Mouse (Mus musculus) midbrain, postnatal 0 days (tissue): ENCODE measurements around the gene Ormdl3. TPM values are rescaled to one million over a fixed set of nuclear protein-coding genes. Genes with fewer than 3 reads are reported as not detected.

Source experiments
- ATAC-seq: fragments of 200-750 bp; cut with Nextera tagmentation; 2 replicates; pipeline ENCODE4 v1.8.0; 2017; ENCODE audit warnings: moderate number of reproducible peaks, mild to moderate bottlenecking, moderate TSS enrichment, moderate library complexity; ENCODE audit not compliant: low FRiP score
- DNase-seq: peaks from one replicate; pipeline ENCODE4 v3.0.0-alpha.2; 2015; ENCODE audit warnings: low spot score
- H3K27ac ChIP-seq: fragments of 300-500 bp; sonication (generic); 2 replicates; pipeline ENCODE4 v1.5.1; 2014; ENCODE audit warnings: low read depth, mild to moderate bottlenecking, low read length, mixed read lengths
- H3K27me3 ChIP-seq: fragments of 300-500 bp; sonication (generic); 2 replicates; pipeline ENCODE4 v1.6.1; 2014; ENCODE audit warnings: low read length, control low read depth, mixed read lengths; ENCODE audit not compliant: insufficient read depth
- H3K36me3 ChIP-seq: fragments of 300-500 bp; sonication (generic); 2 replicates; pipeline ENCODE4 v1.6.1; 2014; ENCODE audit warnings: low read length, control low read depth, mixed read lengths; ENCODE audit not compliant: insufficient read depth
- H3K4me1 ChIP-seq: fragments of 300-500 bp; sonication (generic); 2 replicates; pipeline ENCODE4 v1.6.1; 2014; ENCODE audit warnings: mild to moderate bottlenecking, control low read depth, antibody characterized with exemption, low read length, mixed read lengths; ENCODE audit not compliant: insufficient read depth
- H3K4me2 ChIP-seq: fragments of 300-500 bp; sonication (generic); 2 replicates; pipeline ENCODE4 v1.6.1; 2014; ENCODE audit warnings: low read depth, mild to moderate bottlenecking, low read length, mixed read lengths; ENCODE audit not compliant: poor library complexity, severe bottlenecking
- H3K4me3 ChIP-seq: fragments of 300-500 bp; sonication (generic); 2 replicates; pipeline ENCODE4 v1.5.1; 2014; ENCODE audit warnings: low read depth, mild to moderate bottlenecking, low read length, moderate library complexity
- H3K9ac ChIP-seq: fragments of 300-500 bp; sonication (generic); replicated peaks from 2 replicates; pipeline ENCODE4 v1.6.1; 2014; ENCODE audit warnings: mild to moderate bottlenecking, low read length, moderate library complexity, mixed read lengths; ENCODE audit not compliant: poor library complexity, severe bottlenecking
- H3K9me3 ChIP-seq: fragments of 300-500 bp; sonication (generic); 2 replicates; pipeline ENCODE4 v1.6.1; 2016; ENCODE audit warnings: low read length, control low read depth
- CTCF ChIP-seq: IDR thresholded peaks from 2 replicates; pipeline ENCODE4 v1.5.1; 2016; ENCODE audit warnings: antibody characterized with exemption, mild to moderate bottlenecking
- WGBS: fragments of 180-500 bp; shearing (Covaris S2); extraction: QIAGEN DNeasy Blood & Tissue Kit; methylation state at CpG from one replicate; pipeline ENCODE4 v1.1.7; 2014; 5-methylcytosine and 5-hydroxymethylcytosine counted together
- polyA plus RNA-seq: library from polyadenylated mRNA; unstranded; fragments of >200 nt; fragmentation: Nextera tagmentation; extraction: Ambion mirVana; gene quantifications from 2 replicates; pipeline ENCODE4 v1.2.1, GENCODE M21; 2015
- total RNA-seq: library from RNA; depleted of rRNA; stranded (reverse); fragments of >200 nt; gene quantifications from 2 replicates; pipeline ENCODE4 v1.2.3, GENCODE M21; 2014

Gene Ormdl3
- total and polyA plus RNA-seq, 2 experiments from 2014 or later, result 111 to 115 TPM

- WGBS, result 20% methylated on average over 20 of the region's 20 CpGs
- Histone ChIP-seq H3K36me3 (no peaks in the 10 kb centered on the region), H3K27ac (no peak overlapping the region), H3K9ac (peak overlapping the region; percentile 74), H3K9me3 (no peaks in the 10 kb centered on the region), H3K4me2 (peak overlapping the region; percentile 82), H3K4me3 (peak overlapping the region; percentile 61), H3K4me1 (no peaks in the 10 kb centered on the region; the same call in 1 of the 2 replicates), H3K27me3 (peaks cover 36% of the 10 kb centered on the region)
- no peak for DNase-seq
- ATAC-seq, result no peak
- TF ChIP-seq CTCF, result no peak
Observed at GRCm38 (mm10) chr11:98550311-98550974, 36.7 kb downstream of the Ormdl3 start.

- Histone ChIP-seq H3K4me1 (no peaks in the 10 kb centered on the region; the same call in 1 of the 2 replicates), H3K27me3 (peaks cover 40% of the 10 kb centered on the region), H3K9me3 (no peaks in the 10 kb centered on the region), H3K36me3 (no peaks in the 10 kb centered on the region), H3K27ac (no peak overlapping the region), H3K4me3 (no peak overlapping the region), H3K9ac (no peak overlapping the region), H3K4me2 (no peak overlapping the region)
- ATAC-seq (no peak), DNase-seq (no peak)
- 0 out of 2 replicates have a peak, but pooled peaks have one; percentile 5 for TF ChIP-seq CTCF
- WGBS, result 63% methylated on average over 4 of the region's 4 CpGs
Observed at GRCm38 (mm10) chr11:98549363-98549762, 37.8 kb downstream of the Ormdl3 start.

DNA sequence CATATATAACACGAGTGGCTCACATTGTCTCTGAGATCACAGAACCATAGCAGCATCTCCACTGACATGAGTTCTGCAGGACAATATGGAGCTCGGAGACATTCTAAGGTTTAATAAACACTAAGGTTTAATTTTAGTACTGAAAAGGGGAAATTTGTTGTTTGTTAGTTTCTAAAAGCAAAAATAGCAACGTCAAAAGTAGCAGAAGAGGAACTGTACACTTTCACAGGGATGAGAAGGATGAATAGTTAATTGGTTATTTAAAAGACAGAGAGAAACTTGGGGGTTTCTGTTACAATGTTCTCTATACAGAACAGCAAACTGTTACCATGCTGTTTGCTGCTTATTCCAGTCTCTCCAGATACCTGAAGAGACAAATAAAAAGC, 39.9 kb downstream of the Ormdl3 start:
- H3K36me3 ChIP-seq, result no peaks in the 10 kb centered on the region
- TF ChIP-seq CTCF, result no peak
- H3K27me3 ChIP-seq, result peaks cover 49% of the 10 kb centered on the region
- no peak overlapping the region for H3K9ac ChIP-seq
- no peak overlapping the region for H3K27ac ChIP-seq
- DNase-seq (no peak), ATAC-seq (no peak)
- no peaks in the 10 kb centered on the region; the same call in 1 of the 2 replicates for H3K4me1 ChIP-seq
- no peak overlapping the region for H3K4me3 ChIP-seq
- H3K9me3 ChIP-seq, result no peaks in the 10 kb centered on the region
- H3K4me2 ChIP-seq, result no peak overlapping the region
- 61% methylated on average over 3 of the region's 3 CpGs for WGBS

DNA sequence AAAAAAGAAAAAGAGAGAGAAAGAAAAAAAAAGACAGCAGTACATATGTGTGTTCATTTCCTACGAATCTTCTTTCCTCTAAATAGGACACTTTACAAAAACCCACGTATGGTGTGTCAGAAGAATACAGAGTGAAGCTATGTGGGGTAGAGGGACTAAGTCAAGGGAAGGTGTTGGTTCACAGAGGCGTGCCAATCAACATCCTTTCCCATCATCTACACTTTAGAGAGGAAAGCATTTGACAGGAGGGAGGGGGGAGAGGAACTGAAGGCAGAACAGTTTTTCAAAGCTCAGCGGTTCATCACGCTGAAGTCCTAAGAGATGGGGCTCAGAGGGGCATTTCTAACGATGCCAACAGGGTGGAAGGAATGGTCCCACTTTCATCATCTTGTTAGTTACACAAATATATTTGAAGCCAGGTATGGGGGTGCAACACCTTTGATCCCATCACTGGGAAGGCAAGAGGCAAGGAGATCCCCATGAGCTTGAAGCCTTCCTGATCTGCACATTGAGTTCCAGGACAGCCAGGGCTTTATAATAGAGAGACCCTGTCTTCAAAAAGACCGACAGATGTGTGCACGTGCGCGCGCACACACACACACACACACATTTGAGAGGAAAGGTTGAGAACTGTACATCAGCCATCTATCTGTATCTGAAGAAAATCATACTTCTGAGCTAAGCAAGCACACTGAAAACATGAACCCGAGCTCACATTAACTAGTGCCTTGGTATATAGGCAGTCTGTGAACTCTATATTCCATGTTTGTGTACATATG, 40.5 kb downstream of the Ormdl3 start:
- H3K9me3 ChIP-seq, result no peaks in the 10 kb centered on the region
- H3K27ac ChIP-seq, result no peak overlapping the region
- 47% methylated on average over 12 of the region's 12 CpGs for WGBS
- ATAC-seq, result no peak
- no peak overlapping the region for H3K9ac ChIP-seq
- no peak for DNase-seq
- no peak overlapping the region for H3K4me3 ChIP-seq
- TF ChIP-seq CTCF, result no peak
- peaks cover 52% of the 10 kb centered on the region for H3K27me3 ChIP-seq
- H3K4me2 ChIP-seq, result no peak overlapping the region
- no peaks in the 10 kb centered on the region for H3K36me3 ChIP-seq
- no peaks in the 10 kb centered on the region; the same call in 1 of the 2 replicates for H3K4me1 ChIP-seq

GRCm38 (mm10) chr11:98545711-98546231, 41.4 kb downstream of the Ormdl3 start, which contains the start of gene Ikzf3:
Gene Ikzf3 (minus strand): TSS chr11:98546031.
- peak within 1 kb of the TSS; percentile 48 for H3K4me3 ChIP-seq
- H3K4me1 ChIP-seq, result no peaks in the 10 kb centered on the region
- no peak for TF ChIP-seq CTCF
- peak; percentile 4 for DNase-seq
- no peaks in the 10 kb centered on the region for H3K9me3 ChIP-seq
- H3K36me3 ChIP-seq, result no peaks in the 10 kb centered on the region
- no peak for ATAC-seq
- under 1% methylated on average over 53 of the region's 58 CpGs for WGBS
- peak within 1 kb of the TSS; percentile 44; the same call in 1 of the 2 replicates for H3K9ac ChIP-seq
- H3K27me3 ChIP-seq, result peaks cover 53% of the 10 kb centered on the region
- H3K4me2 ChIP-seq, result peak within 1 kb of the TSS; percentile 96
- H3K27ac ChIP-seq, result no peak within 1 kb of the TSS
